Mouse (Mus musculus): ENCODE data around the gene Bcdin3d. TPM values are rescaled to one million over a fixed set of nuclear protein-coding genes. Genes with fewer than 3 reads are reported as not detected.
"Not testable (repeated sequence)": the region's sequence is repeated elsewhere in the genome, so short reads cannot be mapped to it uniquely, and the experiment has no call there.

Bcdin3d gene
- total RNA-seq, 1 experiment from 2014 or later = 7.2 TPM

GRCm38 (mm10) chr15:99453153-99453900, 21.2 kb downstream of the Bcdin3d start:
- ATAC-seq (replicated peaks in 1 of 2; ENCODE audit: insufficient read depth in 1 of 2, low FRiP score in 2 of 2, low TSS enrichment in 1 of 2, low read depth in 1 of 2, poor library complexity in 2 of 2, severe bottlenecking in 2 of 2) = no peak

- no peak for ATAC-seq (replicated peaks in 1 of 2; ENCODE audit: insufficient read depth in 1 of 2, low FRiP score in 2 of 2, low TSS enrichment in 1 of 2, low read depth in 1 of 2, poor library complexity in 2 of 2, severe bottlenecking in 2 of 2)
Observed at GRCm38 (mm10) chr15:99449751-99450280, 24.7 kb downstream of the Bcdin3d start.

DNA sequence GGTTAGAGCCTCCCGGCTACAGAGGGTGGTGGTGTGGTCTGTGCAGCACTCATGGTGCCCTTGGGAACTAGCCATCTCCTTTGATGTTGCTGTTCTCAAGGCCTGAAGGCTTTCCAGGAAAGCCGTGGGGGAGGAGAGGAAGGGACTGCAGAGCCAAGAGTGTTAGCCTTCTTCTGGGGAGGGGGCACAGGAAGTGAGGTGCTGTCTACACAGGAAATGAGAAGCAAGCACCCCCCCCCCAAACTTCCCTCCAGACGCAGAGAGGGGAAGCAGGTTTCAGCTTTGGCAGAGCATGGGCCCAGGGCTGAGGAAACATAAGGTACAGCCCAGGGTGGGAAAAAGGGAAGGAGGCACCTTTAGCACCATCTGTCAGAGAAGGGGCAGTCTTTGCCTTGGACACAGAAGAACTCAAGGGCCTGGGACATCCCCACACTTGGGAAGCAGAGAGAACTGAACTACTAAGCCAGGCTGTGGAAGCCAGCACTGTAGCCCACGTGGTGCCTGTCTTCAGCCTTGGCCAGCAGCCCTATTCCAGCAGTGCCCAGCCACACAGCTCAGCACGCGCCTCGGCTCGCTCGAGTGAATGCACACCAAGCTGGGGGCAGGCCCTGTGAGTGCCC, 25.3 kb downstream of the Bcdin3d start:
- ATAC-seq (replicated peaks in 1 of 2; ENCODE audit: insufficient read depth in 1 of 2, low FRiP score in 2 of 2, low TSS enrichment in 1 of 2, low read depth in 1 of 2, poor library complexity in 2 of 2, severe bottlenecking in 2 of 2) = peak; percentile 81

- ATAC-seq (replicated peaks in 1 of 2; ENCODE audit: insufficient read depth in 1 of 2, low FRiP score in 2 of 2, low TSS enrichment in 1 of 2, low read depth in 1 of 2, poor library complexity in 2 of 2, severe bottlenecking in 2 of 2) = not testable (repeated sequence)
Observed at GRCm38 (mm10) chr15:99446136-99446535, 28.4 kb downstream of the Bcdin3d start.

DNA sequence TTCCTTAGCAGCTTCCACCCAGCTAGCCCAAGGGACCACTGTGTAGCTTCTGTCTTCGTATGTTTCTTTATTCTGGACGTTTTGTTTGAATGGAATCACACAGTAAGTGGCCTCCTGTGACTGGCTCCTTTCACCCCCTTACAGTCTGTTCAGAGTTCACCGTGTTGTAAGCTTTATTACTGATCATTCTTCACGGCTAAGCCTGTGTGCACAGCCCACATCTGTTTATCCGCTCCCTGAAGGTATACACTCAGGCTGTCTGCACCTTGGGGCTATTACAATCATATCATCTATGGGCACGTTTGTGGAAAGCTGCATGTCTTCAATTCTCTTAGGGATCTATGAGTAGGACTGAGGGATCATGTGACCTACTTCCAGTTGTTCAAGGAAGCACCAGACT, 29.0 kb downstream of the Bcdin3d start:
- no peak for ATAC-seq (replicated peaks in 1 of 2; ENCODE audit: insufficient read depth in 1 of 2, low FRiP score in 2 of 2, low TSS enrichment in 1 of 2, low read depth in 1 of 2, poor library complexity in 2 of 2, severe bottlenecking in 2 of 2)

DNA sequence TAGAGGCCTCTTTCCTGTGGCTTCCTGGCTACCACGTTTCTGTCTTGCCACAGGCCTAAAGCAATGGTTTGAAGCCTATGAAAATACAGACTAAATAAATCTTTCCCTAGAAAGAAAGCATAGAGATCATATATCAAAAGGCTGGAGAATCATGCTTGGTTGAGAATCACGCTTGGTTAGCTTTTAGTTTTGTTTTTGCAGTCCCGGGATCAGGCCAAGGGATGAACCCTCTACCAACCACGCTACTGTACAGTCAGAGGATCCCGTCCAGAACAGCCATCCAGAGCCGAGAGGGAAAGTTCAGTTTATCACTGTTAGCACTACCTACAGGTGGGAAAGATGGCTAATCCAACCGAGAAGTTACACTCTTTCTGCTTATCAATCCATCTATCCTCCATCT, 32.2 kb downstream of the Bcdin3d start:
- ATAC-seq (replicated peaks in 1 of 2; ENCODE audit: insufficient read depth in 1 of 2, low FRiP score in 2 of 2, low TSS enrichment in 1 of 2, low read depth in 1 of 2, poor library complexity in 2 of 2, severe bottlenecking in 2 of 2) = no peak

GRCm38 (mm10) chr15:99440816-99441457, 33.6 kb downstream of the Bcdin3d start:
- no peak for ATAC-seq (replicated peaks in 1 of 2; ENCODE audit: insufficient read depth in 1 of 2, low FRiP score in 2 of 2, low TSS enrichment in 1 of 2, low read depth in 1 of 2, poor library complexity in 2 of 2, severe bottlenecking in 2 of 2)

DNA sequence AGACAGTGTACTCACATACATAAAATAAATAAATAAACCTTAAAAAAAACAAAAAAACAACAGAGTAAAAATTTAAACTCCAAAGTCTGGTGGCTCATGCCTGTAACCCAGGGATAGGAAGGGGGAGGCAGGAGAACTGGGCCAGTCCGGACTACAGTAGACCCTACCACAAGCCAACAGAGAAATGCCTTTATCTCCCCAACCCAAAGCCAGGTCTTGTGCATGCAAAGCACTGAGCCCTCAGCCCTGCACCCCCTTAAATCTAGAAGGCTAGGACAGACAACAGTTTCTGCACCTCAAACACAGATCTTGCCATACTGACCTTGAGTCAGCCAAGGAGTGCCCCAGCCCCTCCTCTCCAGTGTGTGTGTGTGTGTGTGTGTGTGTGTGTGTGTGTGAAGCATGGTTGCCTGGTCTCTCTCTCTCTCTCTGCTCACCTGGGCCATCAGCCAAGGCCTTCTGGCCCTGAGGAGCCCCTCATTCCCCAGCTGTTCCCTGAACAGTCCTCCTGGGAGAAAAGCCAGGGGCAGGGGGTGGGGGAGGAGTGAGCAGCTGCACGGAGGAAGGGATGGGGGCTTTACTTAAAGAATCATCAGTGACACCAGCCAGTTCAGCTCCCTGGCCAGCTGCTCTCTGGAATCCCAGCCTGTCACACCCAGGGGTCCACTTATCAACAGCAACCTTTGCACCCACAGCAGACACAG, 34.3 kb downstream of the Bcdin3d start:
- no peak for ATAC-seq (replicated peaks in 1 of 2; ENCODE audit: insufficient read depth in 1 of 2, low FRiP score in 2 of 2, low TSS enrichment in 1 of 2, low read depth in 1 of 2, poor library complexity in 2 of 2, severe bottlenecking in 2 of 2)

DNA sequence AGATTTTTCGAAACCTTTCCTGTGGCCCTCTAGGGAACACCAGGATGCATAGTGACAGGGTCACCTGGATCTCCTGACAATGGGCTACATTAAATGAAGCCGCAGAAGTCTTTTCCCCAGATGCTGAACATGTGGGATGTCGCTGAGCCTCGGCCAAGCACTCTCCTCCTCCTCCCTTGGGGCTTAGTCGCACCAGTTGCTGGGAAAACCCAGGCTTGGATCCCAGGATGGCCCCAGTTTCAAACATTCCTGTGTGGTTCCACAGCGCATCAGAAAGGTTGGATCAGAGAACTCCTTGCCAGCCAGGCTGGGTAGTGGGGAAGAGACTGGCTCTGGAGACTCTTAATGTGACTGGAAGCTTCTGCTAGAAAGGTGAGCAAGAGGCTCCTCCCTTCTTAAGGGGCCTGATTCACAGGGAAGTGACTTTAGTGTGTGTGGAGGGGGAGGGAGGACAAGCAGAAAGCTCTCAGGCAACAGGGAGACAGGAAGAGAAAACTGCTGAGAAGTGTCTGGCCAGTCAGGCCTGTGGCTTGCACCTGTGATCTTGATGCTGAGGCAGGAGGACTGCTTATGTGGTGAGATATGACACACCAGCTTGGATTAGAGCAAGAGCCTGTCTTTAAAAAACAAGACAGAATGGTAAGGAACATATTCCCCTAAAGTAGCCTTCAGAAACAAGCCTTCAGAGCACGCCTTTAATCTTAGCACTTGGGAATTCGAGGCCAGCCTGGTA, 35.4 kb downstream of the Bcdin3d start:
- ATAC-seq (replicated peaks in 1 of 2; ENCODE audit: insufficient read depth in 1 of 2, low FRiP score in 2 of 2, low TSS enrichment in 1 of 2, low read depth in 1 of 2, poor library complexity in 2 of 2, severe bottlenecking in 2 of 2) = no peak

- ATAC-seq (replicated peaks in 1 of 2; ENCODE audit: insufficient read depth in 1 of 2, low FRiP score in 2 of 2, low TSS enrichment in 1 of 2, low read depth in 1 of 2, poor library complexity in 2 of 2, severe bottlenecking in 2 of 2) = no peak
Observed at GRCm38 (mm10) chr15:99433913-99434312, 40.6 kb downstream of the Bcdin3d start.

DNA sequence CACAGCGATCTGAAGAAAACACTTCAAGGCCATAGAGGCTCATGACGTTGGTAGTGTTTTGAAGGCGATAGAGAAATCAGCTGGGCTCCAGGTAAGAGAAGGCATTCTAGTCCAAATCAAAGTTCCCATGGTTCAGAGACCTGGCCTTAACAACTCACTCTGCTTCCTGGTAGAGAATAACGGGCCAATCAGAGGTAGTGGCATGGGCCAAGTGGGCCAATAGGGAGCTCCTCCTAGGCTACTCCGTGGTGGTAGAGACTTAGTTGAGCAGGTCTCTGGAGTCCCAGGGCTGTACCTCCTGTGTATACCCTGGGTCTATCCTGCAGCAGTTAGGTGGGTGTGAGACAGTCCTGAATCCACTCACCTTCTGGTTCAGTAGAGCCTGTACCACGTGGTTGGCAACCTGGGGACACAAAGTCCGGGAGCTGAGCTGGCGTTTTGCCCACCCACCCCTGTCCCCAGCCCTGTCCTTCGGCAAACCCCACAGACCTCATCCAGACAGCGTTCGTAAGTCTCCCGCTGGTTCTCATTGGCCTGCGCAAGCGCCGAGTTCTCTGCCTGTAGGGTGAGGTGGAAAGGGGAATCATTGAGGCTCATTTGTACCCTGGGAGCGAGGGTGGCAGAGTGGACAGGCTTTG, 41.3 kb downstream of the Bcdin3d start:
- no peak for ATAC-seq (replicated peaks in 1 of 2; ENCODE audit: insufficient read depth in 1 of 2, low FRiP score in 2 of 2, low TSS enrichment in 1 of 2, low read depth in 1 of 2, poor library complexity in 2 of 2, severe bottlenecking in 2 of 2)

DNA sequence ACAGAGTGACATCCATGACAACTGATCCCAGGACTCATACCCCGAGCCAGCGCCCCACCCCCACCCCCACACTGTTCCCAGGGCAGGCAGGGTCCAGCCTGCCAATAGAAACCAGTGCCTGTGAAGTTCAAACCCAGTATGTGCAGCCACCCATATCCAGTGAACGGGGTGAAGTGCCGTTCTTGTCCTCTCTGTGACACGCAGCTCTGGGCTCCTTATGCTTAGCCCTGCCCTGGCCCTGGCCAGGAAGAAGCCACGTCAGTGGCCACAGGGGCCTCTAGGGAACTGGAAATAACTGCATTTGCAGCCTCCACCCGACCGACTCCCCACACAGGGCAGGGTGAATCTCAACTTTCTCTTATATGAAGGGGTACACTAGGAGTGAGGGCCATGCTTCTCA, 42.6 kb downstream of the Bcdin3d start:
- no peak for ATAC-seq (replicated peaks in 1 of 2; ENCODE audit: insufficient read depth in 1 of 2, low FRiP score in 2 of 2, low TSS enrichment in 1 of 2, low read depth in 1 of 2, poor library complexity in 2 of 2, severe bottlenecking in 2 of 2)

GRCm38 (mm10) chr15:99431504-99431903, 43.0 kb downstream of the Bcdin3d start:
- ATAC-seq (replicated peaks in 1 of 2; ENCODE audit: insufficient read depth in 1 of 2, low FRiP score in 2 of 2, low TSS enrichment in 1 of 2, low read depth in 1 of 2, poor library complexity in 2 of 2, severe bottlenecking in 2 of 2) = no peak

GRCm38 (mm10) chr15:99431063-99431462, 43.5 kb downstream of the Bcdin3d start:
- no peak for ATAC-seq (replicated peaks in 1 of 2; ENCODE audit: insufficient read depth in 1 of 2, low FRiP score in 2 of 2, low TSS enrichment in 1 of 2, low read depth in 1 of 2, poor library complexity in 2 of 2, severe bottlenecking in 2 of 2)

DNA sequence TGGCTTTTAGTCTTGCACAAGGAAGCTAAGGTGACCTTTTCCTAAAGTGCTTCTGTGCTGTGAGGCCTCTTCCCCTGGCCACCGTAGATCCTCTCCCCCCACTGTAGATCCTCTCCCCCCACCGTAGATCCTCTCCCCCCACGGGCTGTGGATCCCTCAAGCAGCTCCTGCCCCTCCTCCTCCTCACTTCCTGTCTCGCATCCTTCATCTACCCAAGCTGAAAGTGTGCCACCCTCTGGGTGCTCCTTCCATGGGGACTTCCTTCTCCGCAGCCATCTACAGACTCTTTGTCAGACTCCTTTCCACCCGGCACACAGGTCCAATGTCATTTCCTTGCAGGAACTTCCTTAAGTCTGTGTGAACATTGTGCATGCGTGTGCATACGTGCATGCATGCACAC, 44.1 kb downstream of the Bcdin3d start:
- ATAC-seq (replicated peaks in 1 of 2; ENCODE audit: insufficient read depth in 1 of 2, low FRiP score in 2 of 2, low TSS enrichment in 1 of 2, low read depth in 1 of 2, poor library complexity in 2 of 2, severe bottlenecking in 2 of 2) = no peak

- ATAC-seq (replicated peaks in 1 of 2; ENCODE audit: insufficient read depth in 1 of 2, low FRiP score in 2 of 2, low TSS enrichment in 1 of 2, low read depth in 1 of 2, poor library complexity in 2 of 2, severe bottlenecking in 2 of 2) = no peak
Observed at GRCm38 (mm10) chr15:99423884-99424283, 50.6 kb downstream of the Bcdin3d start.

- ATAC-seq (replicated peaks in 1 of 2; ENCODE audit: insufficient read depth in 1 of 2, low FRiP score in 2 of 2, low TSS enrichment in 1 of 2, low read depth in 1 of 2, poor library complexity in 2 of 2, severe bottlenecking in 2 of 2) = no peak
Observed at GRCm38 (mm10) chr15:99423131-99423530, 51.4 kb downstream of the Bcdin3d start.
